Mouse (Mus musculus): ENCODE measurements at regions not wholly inside any gene's neighbourhood (a gene's known extent, or its start where the extent isn't known, plus 50 kb on each side); places are given as distances from the start of the nearest gene placed in this dataset.
"Not testable (repeated sequence)": the region's sequence is repeated elsewhere in the genome, so short reads cannot be mapped to it uniquely, and the experiment has no call there.

DNA sequence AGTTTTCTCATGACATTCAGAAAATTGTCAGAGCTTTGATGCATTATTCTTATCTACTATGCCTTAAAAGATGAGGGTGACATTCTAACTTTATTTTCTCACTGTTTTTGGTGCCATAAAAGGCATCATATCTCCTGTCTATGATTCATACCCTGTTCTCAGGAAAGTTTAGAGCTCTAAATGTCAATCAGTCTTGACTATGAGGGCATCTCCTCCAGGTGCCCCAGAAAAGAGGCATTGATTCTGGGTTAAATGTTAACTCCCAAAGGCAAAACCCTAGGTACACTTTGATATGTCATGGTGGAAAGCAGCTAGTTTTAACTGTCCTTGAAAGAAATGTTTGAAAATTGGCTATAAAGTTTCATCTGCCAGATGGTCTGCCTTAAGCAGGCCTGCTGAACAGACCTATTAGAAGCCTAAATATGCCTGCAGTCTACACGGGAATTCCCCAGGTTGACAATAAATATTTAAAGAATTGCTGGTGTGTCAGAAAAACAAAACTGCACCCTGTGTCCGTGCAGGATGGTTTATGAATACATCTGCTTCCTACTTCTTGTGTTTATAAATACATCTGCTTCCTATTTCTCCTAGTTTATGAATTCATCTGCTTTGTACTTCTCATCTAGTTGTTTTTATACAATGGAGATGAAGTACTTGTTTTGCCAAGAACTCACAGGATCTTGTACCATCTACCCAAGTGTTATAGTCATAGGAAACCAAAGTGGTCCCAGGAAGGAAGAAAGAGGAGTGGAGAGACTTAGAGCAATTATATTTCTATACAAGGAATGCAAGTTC lies 172.3 kb downstream of the Snca start:
- DNase-seq, result no peak
- Histone ChIP-seq H3K4me3 (no peak overlapping the region), H3K9ac (ENCODE audit: low read depth, low read length) (no peak overlapping the region), H3K79me2 (replicated peaks; ENCODE audit: control insufficient read depth, insufficient read depth, low read length) (no peaks in the 10 kb centered on the region), H3K4me1 (ENCODE audit: control insufficient read depth, insufficient read depth, low read length) (no peaks in the 10 kb centered on the region), H3K27ac (no peak overlapping the region), H3K27me3 (ENCODE audit: control insufficient read depth, insufficient read depth, low read length) (no peaks in the 10 kb centered on the region), H3K36me3 (ENCODE audit: control insufficient read depth, insufficient read depth, low read length) (no peaks in the 10 kb centered on the region)
- TF ChIP-seq POLR2A (IDR thresholded peaks at IDR 0.05; ENCODE audit: insufficient read depth, low read depth, low read length) (no peak), CTCF (IDR thresholded peaks at IDR 0.05) (no peak), EP300 (IDR thresholded peaks at IDR 0.05; ENCODE audit: insufficient read depth, low read depth, low read length) (no peak)
- 30% methylated on average over 2 of the region's 2 CpGs for WGBS
- intact Hi-C loops (cut with DNase I), result no loop called here

DNA sequence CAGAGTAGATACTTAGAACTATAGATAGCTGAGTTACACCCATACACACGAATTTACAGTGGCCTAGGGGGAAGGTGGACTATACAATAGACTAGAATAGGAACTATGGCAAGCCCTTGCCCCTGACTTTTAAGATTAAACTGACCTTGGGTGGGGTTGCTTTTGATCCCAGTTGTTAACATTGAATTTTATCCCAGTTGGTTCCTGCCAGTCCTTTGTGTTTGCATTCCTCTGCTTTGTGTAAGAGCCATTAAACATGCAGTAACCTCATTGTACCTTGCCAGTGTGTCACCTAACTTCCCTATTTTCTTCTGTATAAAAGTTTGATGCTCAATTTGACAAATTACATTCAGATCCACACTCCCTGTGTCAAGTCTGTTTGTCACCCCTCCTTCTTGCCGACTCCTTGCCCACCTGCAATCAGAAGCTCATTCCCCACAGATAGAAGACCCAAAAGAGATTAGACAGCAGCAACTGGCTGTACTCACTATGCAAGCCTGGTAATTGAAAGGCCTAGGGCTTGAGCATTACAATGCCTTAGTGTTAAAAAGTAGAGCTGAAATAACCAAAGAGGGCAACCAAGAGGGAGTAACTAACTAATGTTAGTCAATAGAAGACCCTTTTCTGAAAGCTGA lies 182.6 kb downstream of the Snca start:
- H3K4me1 ChIP-seq (ENCODE audit: control insufficient read depth, insufficient read depth, low read length); H3K27ac ChIP-seq; DNase-seq; H3K36me3 ChIP-seq (ENCODE audit: control insufficient read depth, insufficient read depth, low read length); H3K27me3 ChIP-seq (ENCODE audit: control insufficient read depth, insufficient read depth, low read length); H3K4me3 ChIP-seq; intact Hi-C loops (cut with DNase I); H3K9ac ChIP-seq (ENCODE audit: low read depth, low read length); H3K79me2 ChIP-seq (replicated peaks; ENCODE audit: control insufficient read depth, insufficient read depth, low read length): not testable (repeated sequence)
- 44% methylated on average over 2 of the region's 2 CpGs for WGBS

DNA sequence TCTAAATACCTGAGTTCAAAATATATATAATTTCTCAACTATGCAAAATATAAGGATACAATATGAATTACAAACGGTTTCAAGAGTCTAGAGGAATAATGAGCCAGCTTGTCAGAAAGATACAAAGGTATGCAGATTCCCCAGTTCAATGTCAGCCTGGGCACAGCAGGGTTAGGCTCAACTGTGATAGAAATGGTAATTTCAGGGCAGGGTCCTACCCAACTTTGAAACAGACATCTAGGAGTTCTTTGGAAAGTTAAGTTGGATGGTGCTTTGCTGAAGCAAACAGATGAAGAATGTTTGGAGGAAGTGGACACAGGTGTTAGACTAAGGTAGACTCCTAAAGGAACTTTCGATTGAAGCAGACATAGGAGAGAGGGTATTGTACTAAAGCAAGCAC lies 187.4 kb downstream of the Snca start:
- no peak overlapping the region for H3K27ac ChIP-seq
- intact Hi-C loops (cut with DNase I), result no loop called here
- 53% methylated on average over 2 of the region's 2 CpGs for WGBS

DNA sequence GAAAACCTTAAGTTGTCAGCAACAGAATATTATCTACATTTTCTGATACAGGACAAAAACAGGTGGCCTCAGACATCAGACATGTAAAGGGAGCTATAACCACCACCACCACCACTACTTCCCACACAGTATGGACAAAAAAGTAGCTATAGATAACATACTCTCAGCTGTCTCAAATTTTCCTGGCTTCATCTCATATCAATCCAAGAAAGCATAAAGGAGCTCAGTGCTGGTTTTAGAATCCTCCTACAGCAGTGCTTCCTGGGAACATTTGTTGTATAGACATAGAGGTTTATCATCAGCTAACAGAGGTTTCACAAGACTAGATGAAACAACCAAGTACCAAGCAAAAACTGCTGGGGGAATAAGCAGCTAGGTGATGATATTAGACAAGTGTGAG lies 213.3 kb downstream of the Snca start:
- no peaks in the 10 kb centered on the region for H3K27me3 ChIP-seq (ENCODE audit: control insufficient read depth, insufficient read depth, low read length)
- H3K79me2 ChIP-seq (replicated peaks; ENCODE audit: control insufficient read depth, insufficient read depth, low read length), result no peaks in the 10 kb centered on the region
- H3K4me1 ChIP-seq (ENCODE audit: control insufficient read depth, insufficient read depth, low read length), result no peaks in the 10 kb centered on the region
- H3K36me3 ChIP-seq (ENCODE audit: control insufficient read depth, insufficient read depth, low read length), result no peaks in the 10 kb centered on the region
- no peak for DNase-seq
- no peak overlapping the region for H3K4me3 ChIP-seq
- no peak overlapping the region for H3K27ac ChIP-seq
- intact Hi-C loops (cut with DNase I), result no loop called here
- no peak overlapping the region for H3K9ac ChIP-seq (ENCODE audit: low read depth, low read length)
- TF ChIP-seq EP300 (IDR thresholded peaks at IDR 0.05; ENCODE audit: insufficient read depth, low read depth, low read length), result no peak
- no peak for TF ChIP-seq POLR2A (IDR thresholded peaks at IDR 0.05; ENCODE audit: insufficient read depth, low read depth, low read length)
- no peak for TF ChIP-seq CTCF (IDR thresholded peaks at IDR 0.05)

More for the DNA sequence above, 187.4 kb downstream of the Snca start:
- Histone ChIP-seq H3K27me3 (ENCODE audit: control insufficient read depth, insufficient read depth, low read length) (no peaks in the 10 kb centered on the region), H3K4me1 (ENCODE audit: control insufficient read depth, insufficient read depth, low read length) (no peaks in the 10 kb centered on the region), H3K4me3 (no peak overlapping the region), H3K36me3 (ENCODE audit: control insufficient read depth, insufficient read depth, low read length) (no peaks in the 10 kb centered on the region), H3K9ac (ENCODE audit: low read depth, low read length) (no peak overlapping the region), H3K79me2 (replicated peaks; ENCODE audit: control insufficient read depth, insufficient read depth, low read length) (no peaks in the 10 kb centered on the region)
- DNase-seq, result no peak
- TF ChIP-seq CTCF (IDR thresholded peaks at IDR 0.05), result no peak
- no peak for TF ChIP-seq EP300 (IDR thresholded peaks at IDR 0.05; ENCODE audit: insufficient read depth, low read depth, low read length)
- no peak for TF ChIP-seq POLR2A (IDR thresholded peaks at IDR 0.05; ENCODE audit: insufficient read depth, low read depth, low read length)

DNA sequence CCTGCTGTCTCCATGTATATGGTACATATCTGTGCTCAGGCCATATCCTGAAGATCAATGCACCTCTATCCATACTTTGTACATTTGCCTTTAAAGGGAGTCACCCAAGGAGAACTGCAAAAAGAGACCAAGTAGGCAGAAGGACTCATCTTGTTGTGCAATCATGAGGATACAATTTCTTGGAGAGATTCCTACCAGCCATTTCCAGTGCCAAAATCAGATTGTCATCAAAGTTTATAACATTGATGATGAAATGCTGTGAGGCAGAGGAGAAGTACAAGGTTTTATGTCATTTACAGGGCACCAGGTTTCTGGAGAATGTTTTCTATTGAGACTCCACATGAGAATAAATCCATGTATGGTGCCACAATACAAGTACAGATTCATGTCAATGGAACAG lies 229.5 kb downstream of the Snca start:
- no peak overlapping the region for H3K4me3 ChIP-seq
- TF ChIP-seq CTCF (IDR thresholded peaks at IDR 0.05), result no peak
- no peak for TF ChIP-seq POLR2A (IDR thresholded peaks at IDR 0.05; ENCODE audit: insufficient read depth, low read depth, low read length)
- TF ChIP-seq EP300 (IDR thresholded peaks at IDR 0.05; ENCODE audit: insufficient read depth, low read depth, low read length), result no peak
- H3K27ac ChIP-seq, result no peak overlapping the region
- H3K36me3 ChIP-seq (ENCODE audit: control insufficient read depth, insufficient read depth, low read length), result no peaks in the 10 kb centered on the region
- no peaks in the 10 kb centered on the region for H3K27me3 ChIP-seq (ENCODE audit: control insufficient read depth, insufficient read depth, low read length)
- no peak overlapping the region for H3K9ac ChIP-seq (ENCODE audit: low read depth, low read length)
- no peak for DNase-seq
- H3K4me1 ChIP-seq (ENCODE audit: control insufficient read depth, insufficient read depth, low read length), result no peaks in the 10 kb centered on the region
- intact Hi-C loops (cut with DNase I), result no loop called here
- H3K79me2 ChIP-seq (replicated peaks; ENCODE audit: control insufficient read depth, insufficient read depth, low read length), result no peaks in the 10 kb centered on the region

DNA sequence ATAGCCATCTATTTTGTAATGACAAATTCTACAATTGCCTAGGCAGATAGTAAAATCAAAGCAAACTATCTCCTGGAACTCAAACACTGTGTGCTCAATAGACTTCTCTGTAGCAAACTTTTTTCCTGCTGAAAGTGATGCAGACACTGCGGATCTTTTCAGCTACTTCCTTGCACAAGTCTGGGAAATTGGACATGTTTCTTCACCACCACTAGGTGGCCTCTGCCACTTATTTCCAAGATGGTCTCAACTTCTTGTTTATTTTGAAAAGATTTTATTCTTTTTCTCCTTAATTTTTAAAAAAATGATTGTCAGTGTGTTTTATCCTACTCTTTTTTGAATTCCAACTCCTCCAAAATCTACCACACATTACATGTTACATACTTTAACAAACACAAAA lies 265.4 kb downstream of the Snca start:
- no peak overlapping the region for H3K4me3 ChIP-seq
- no peak for DNase-seq
- H3K9ac ChIP-seq (ENCODE audit: low read depth, low read length), result no peak overlapping the region
- no peaks in the 10 kb centered on the region for H3K4me1 ChIP-seq (ENCODE audit: control insufficient read depth, insufficient read depth, low read length)
- H3K36me3 ChIP-seq (ENCODE audit: control insufficient read depth, insufficient read depth, low read length), result no peaks in the 10 kb centered on the region
- 65% methylated on average over 1 of the region's 1 CpGs for WGBS
- no peak overlapping the region for H3K27ac ChIP-seq
- no peaks in the 10 kb centered on the region for H3K27me3 ChIP-seq (ENCODE audit: control insufficient read depth, insufficient read depth, low read length)
- intact Hi-C loops (cut with DNase I), result no loop called here
- TF ChIP-seq POLR2A (IDR thresholded peaks at IDR 0.05; ENCODE audit: insufficient read depth, low read depth, low read length), result no peak
- TF ChIP-seq CTCF (IDR thresholded peaks at IDR 0.05), result peak; percentile 48
- no peak for TF ChIP-seq EP300 (IDR thresholded peaks at IDR 0.05; ENCODE audit: insufficient read depth, low read depth, low read length)
- no peaks in the 10 kb centered on the region for H3K79me2 ChIP-seq (replicated peaks; ENCODE audit: control insufficient read depth, insufficient read depth, low read length)

All from heart, adult 2 months (tissue).